Mouse (Mus musculus): ENCODE measurements around the gene Arvcf. TPM values are rescaled to one million over a fixed set of nuclear protein-coding genes. Genes with fewer than 3 reads are reported as not detected.

The Arvcf gene
- polyA plus RNA-seq, 1 experiment from 2014 or later: 9.7 TPM

- 74% methylated on average over 4 of the region's 4 CpGs for WGBS (ENCODE audit: insufficient replicate concordance)
- H3K9ac ChIP-seq (replicated peaks): no peak overlapping the region
- H3K4me2 ChIP-seq (ENCODE audit: low read depth, low read length): no peak overlapping the region
- ATAC-seq: no peak
- H3K4me1 ChIP-seq (ENCODE audit: insufficient read depth): no peaks in the 10 kb centered on the region
- TF ChIP-seq CTCF (IDR thresholded peaks at IDR 0.05; ENCODE audit: low read depth) (no peak), EP300 (IDR thresholded peaks at IDR 0.05; ENCODE audit: low read depth) (no peak)
- peaks cover 42% of the 10 kb centered on the region for H3K36me3 ChIP-seq (replicated peaks; ENCODE audit: insufficient read depth, low read length)
- DNase-seq: no peak
- no peak overlapping the region for H3K27ac ChIP-seq (ENCODE audit: low read depth)
- no peaks in the 10 kb centered on the region for H3K9me3 ChIP-seq (ENCODE audit: low read length)
- no peak overlapping the region for H3K4me3 ChIP-seq (ENCODE audit: low read depth, low read length)
- no peaks in the 10 kb centered on the region for H3K27me3 ChIP-seq (ENCODE audit: insufficient read depth, low read length)
Measured at GRCm38 (mm10) chr16:18325741-18326140, 22.2 kb upstream of the Arvcf start.

DNA sequence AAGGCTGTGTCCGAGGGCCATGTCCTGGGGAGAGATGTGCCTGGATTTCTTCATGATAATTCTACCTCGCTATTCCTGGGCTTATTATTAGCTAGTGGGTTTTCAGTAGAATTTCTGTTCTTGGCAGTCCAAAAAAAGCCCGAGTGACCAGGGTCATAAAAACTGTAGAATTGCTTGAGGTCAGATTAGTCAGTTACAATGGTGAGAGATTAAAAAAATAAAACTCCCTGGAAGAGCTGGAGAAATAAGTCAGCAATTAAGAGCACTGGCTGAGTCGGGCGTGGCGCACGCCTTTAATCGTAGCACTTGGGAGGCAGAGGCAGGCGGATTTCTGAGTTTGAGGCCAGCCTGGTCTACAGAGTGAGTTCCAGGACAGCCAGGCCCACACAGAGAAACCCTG, 20.0 kb upstream of the Arvcf start:
- Histone ChIP-seq H3K27ac (ENCODE audit: low read depth) (no peak overlapping the region), H3K4me2 (ENCODE audit: low read depth, low read length) (no peak overlapping the region), H3K9me3 (ENCODE audit: low read length) (no peaks in the 10 kb centered on the region), H3K4me1 (ENCODE audit: insufficient read depth) (no peaks in the 10 kb centered on the region), H3K4me3 (ENCODE audit: low read depth, low read length) (no peak overlapping the region), H3K9ac (replicated peaks) (no peak overlapping the region), H3K36me3 (replicated peaks; ENCODE audit: insufficient read depth, low read length) (peaks cover 32% of the 10 kb centered on the region), H3K27me3 (ENCODE audit: insufficient read depth, low read length) (no peaks in the 10 kb centered on the region)
- ATAC-seq (no peak), DNase-seq (no peak)
- TF ChIP-seq EP300 (IDR thresholded peaks at IDR 0.05; ENCODE audit: low read depth): no peak
- TF ChIP-seq CTCF (IDR thresholded peaks at IDR 0.05; ENCODE audit: low read depth): no peak
- WGBS (ENCODE audit: insufficient replicate concordance): 90% methylated on average over 9 of the region's 9 CpGs

DNA sequence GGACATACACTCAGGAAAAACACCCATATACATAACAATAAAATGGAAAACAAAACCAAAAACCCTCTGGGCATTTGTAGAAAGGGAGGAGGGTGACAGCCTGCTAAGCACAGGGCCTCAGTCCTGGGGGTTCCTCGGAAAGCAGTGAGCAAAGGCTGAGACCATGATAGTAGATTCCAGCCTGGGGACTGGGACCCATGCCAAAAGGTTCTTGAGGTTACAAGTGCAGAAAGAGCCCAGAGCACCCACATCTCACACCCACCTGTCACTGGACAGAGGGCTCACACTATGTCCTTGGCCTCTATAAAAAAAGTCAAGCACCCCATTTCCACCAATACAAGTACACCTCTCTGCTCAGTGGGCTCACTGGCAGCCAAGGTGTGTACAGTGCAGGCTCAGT, 19.5 kb upstream of the Arvcf start:
- no peak overlapping the region for H3K4me2 ChIP-seq (ENCODE audit: low read depth, low read length)
- ATAC-seq (no peak), DNase-seq (no peak)
- TF ChIP-seq EP300 (IDR thresholded peaks at IDR 0.05; ENCODE audit: low read depth): no peak
- TF ChIP-seq CTCF (IDR thresholded peaks at IDR 0.05; ENCODE audit: low read depth): no peak
- 50% methylated on average over 1 of the region's 1 CpGs for WGBS (ENCODE audit: insufficient replicate concordance)
- H3K4me3 ChIP-seq (ENCODE audit: low read depth, low read length): no peak overlapping the region
- no peaks in the 10 kb centered on the region for H3K27me3 ChIP-seq (ENCODE audit: insufficient read depth, low read length)
- H3K36me3 ChIP-seq (replicated peaks; ENCODE audit: insufficient read depth, low read length): peaks cover 33% of the 10 kb centered on the region
- H3K9ac ChIP-seq (replicated peaks): no peak overlapping the region
- H3K9me3 ChIP-seq (ENCODE audit: low read length): no peaks in the 10 kb centered on the region
- no peak overlapping the region for H3K27ac ChIP-seq (ENCODE audit: low read depth)
- no peaks in the 10 kb centered on the region for H3K4me1 ChIP-seq (ENCODE audit: insufficient read depth)

DNA sequence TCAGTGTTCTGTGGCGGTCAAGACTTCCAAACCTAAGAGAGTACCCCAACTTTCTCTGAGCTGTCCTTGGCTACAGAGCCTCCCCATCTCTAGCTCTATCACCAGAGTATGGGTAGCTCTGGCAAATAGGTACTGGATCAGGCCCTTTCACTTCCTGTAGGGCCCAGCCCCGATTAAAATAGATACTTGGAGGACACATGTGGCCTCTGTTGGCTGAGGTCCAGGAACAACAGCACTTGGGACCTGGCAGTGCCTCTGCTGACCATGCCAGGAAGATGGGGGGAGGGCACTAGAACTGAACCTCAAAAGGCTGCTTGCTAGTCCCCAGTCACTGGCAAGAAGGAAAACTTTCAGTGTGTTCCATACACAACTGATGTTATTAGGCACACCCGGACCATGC, 14.0 kb upstream of the Arvcf start:
- Histone ChIP-seq H3K27me3 (ENCODE audit: insufficient read depth, low read length) (no peaks in the 10 kb centered on the region), H3K4me3 (ENCODE audit: low read depth, low read length) (no peak overlapping the region), H3K27ac (ENCODE audit: low read depth) (no peak overlapping the region), H3K4me1 (ENCODE audit: insufficient read depth) (peaks cover 10% of the 10 kb centered on the region), H3K4me2 (ENCODE audit: low read depth, low read length) (no peak overlapping the region), H3K9ac (replicated peaks) (no peak overlapping the region), H3K36me3 (replicated peaks; ENCODE audit: insufficient read depth, low read length) (peaks cover 42% of the 10 kb centered on the region), H3K9me3 (ENCODE audit: low read length) (no peaks in the 10 kb centered on the region)
- 73% methylated on average over 3 of the region's 3 CpGs for WGBS (ENCODE audit: insufficient replicate concordance)
- TF ChIP-seq EP300 (IDR thresholded peaks at IDR 0.05; ENCODE audit: low read depth) (no peak), CTCF (IDR thresholded peaks at IDR 0.05; ENCODE audit: low read depth) (no peak)
- DNase-seq (peak; percentile 48), ATAC-seq (0 out of 2 replicates have a peak, but pooled peaks have one; percentile 15)

DNA sequence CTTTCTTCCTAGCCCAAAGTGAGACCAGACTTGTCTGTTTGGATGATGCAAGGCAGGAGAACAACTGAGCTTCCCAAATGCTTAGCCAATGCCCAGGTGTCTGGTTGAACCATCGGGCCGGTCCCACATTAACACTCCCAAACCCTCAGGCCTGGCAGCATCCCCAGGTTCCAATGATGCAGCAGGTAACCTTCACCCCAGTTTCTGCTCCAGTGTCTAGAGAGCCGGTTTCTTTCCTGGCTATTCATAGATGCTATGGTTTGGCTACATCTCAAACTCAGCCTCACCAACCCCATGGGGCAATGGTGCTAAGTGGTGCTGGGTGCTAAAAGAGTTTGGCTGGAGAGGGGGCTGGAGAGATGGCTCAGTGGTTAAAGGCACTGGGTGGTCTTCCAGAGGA, 12.0 kb upstream of the Arvcf start:
- no peak overlapping the region for H3K27ac ChIP-seq (ENCODE audit: low read depth)
- H3K27me3 ChIP-seq (ENCODE audit: insufficient read depth, low read length): no peaks in the 10 kb centered on the region
- WGBS (ENCODE audit: insufficient replicate concordance): 99% methylated on average over 3 of the region's 3 CpGs
- peaks cover 42% of the 10 kb centered on the region for H3K36me3 ChIP-seq (replicated peaks; ENCODE audit: insufficient read depth, low read length)
- no peaks in the 10 kb centered on the region for H3K9me3 ChIP-seq (ENCODE audit: low read length)
- H3K9ac ChIP-seq (replicated peaks): no peak overlapping the region
- TF ChIP-seq EP300 (IDR thresholded peaks at IDR 0.05; ENCODE audit: low read depth) (no peak), CTCF (IDR thresholded peaks at IDR 0.05; ENCODE audit: low read depth) (no peak)
- H3K4me3 ChIP-seq (ENCODE audit: low read depth, low read length): no peak overlapping the region
- ATAC-seq: no peak
- peaks cover 18% of the 10 kb centered on the region for H3K4me1 ChIP-seq (ENCODE audit: insufficient read depth)
- H3K4me2 ChIP-seq (ENCODE audit: low read depth, low read length): no peak overlapping the region
- DNase-seq: no peak

DNA sequence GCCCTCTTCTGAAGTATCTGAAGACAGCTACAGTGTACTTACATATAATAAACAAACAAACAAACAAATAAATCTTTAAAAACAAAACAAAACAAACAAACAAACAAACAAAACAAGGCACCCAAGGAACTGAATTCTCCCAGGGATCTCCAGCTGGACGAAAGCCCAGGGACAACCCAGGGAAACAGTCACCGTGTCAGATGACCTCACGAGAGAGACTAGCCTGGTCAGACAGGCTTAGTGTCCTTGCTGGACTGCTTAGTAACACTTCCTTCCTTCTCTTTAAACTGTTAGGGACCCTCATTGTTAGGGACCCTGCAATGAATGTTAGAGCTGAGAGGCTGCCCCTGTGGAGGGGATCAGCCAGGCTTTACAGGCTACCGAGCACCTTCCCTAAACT, 10.7 kb upstream of the Arvcf start:
- no peak overlapping the region for H3K27ac ChIP-seq (ENCODE audit: low read depth)
- H3K9me3 ChIP-seq (ENCODE audit: low read length): no peaks in the 10 kb centered on the region
- DNase-seq (no peak), ATAC-seq (no peak)
- TF ChIP-seq CTCF (IDR thresholded peaks at IDR 0.05; ENCODE audit: low read depth) (no peak), EP300 (IDR thresholded peaks at IDR 0.05; ENCODE audit: low read depth) (no peak)
- WGBS (ENCODE audit: insufficient replicate concordance): 86% methylated on average over 4 of the region's 4 CpGs
- H3K4me2 ChIP-seq (ENCODE audit: low read depth, low read length): no peak overlapping the region
- peaks cover 39% of the 10 kb centered on the region for H3K36me3 ChIP-seq (replicated peaks; ENCODE audit: insufficient read depth, low read length)
- no peaks in the 10 kb centered on the region for H3K27me3 ChIP-seq (ENCODE audit: insufficient read depth, low read length)
- H3K9ac ChIP-seq (replicated peaks): no peak overlapping the region
- no peak overlapping the region for H3K4me3 ChIP-seq (ENCODE audit: low read depth, low read length)
- peaks cover 27% of the 10 kb centered on the region for H3K4me1 ChIP-seq (ENCODE audit: insufficient read depth)

DNA sequence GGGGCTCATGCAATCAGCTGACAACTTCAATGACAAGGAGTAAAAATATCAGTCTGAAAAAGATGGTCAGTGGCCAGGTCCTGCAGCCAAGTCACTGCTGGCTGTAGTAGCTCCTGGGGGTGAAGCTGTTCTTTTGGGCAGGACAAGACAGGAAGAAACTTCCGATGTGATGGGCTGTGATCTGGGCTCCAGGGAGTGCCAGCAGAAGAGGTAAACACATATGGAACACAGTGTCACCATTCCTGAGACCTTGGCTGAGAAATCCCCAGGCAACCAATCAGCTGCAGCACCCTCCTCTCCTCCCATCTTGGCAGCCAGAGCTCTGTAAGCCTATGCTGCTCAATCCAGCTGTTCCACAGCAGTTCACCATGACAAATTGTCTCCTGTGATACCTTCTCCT, 8.1 kb upstream of the Arvcf start:
- H3K4me1 ChIP-seq (ENCODE audit: insufficient read depth): peaks cover 31% of the 10 kb centered on the region
- H3K9me3 ChIP-seq (ENCODE audit: low read length): no peaks in the 10 kb centered on the region
- peak; percentile 52 for DNase-seq
- no peak for TF ChIP-seq CTCF (IDR thresholded peaks at IDR 0.05; ENCODE audit: low read depth)
- TF ChIP-seq EP300 (IDR thresholded peaks at IDR 0.05; ENCODE audit: low read depth): peak; percentile 87
- peak overlapping the region; percentile 94 for H3K27ac ChIP-seq (ENCODE audit: low read depth)
- peak; percentile 58 for ATAC-seq
- 60% methylated on average over 1 of the region's 1 CpGs for WGBS (ENCODE audit: insufficient replicate concordance)
- no peak overlapping the region for H3K4me3 ChIP-seq (ENCODE audit: low read depth, low read length)
- peak overlapping the region; percentile 42 for H3K9ac ChIP-seq (replicated peaks)
- H3K27me3 ChIP-seq (ENCODE audit: insufficient read depth, low read length): no peaks in the 10 kb centered on the region
- H3K36me3 ChIP-seq (replicated peaks; ENCODE audit: insufficient read depth, low read length): peaks cover 27% of the 10 kb centered on the region
- H3K4me2 ChIP-seq (ENCODE audit: low read depth, low read length): peak overlapping the region; percentile 40; the same call in 1 of the 2 replicates

Data from liver, postnatal 0 days (tissue).